Mouse (Mus musculus) intestine, embryonic 16.5 days (tissue): Measurements from ENCODE around the gene Gcnt2. TPM values are rescaled to one million over a fixed set of nuclear protein-coding genes. Genes with fewer than 3 reads are reported as not detected.
A peak's percentile ranks its signal among the peaks of the same experiment; 100 is the strongest.

ENCODE experiments used
- ATAC-seq: fragments of 200-750 bp; cut with Nextera tagmentation; 2 replicates; pipeline ENCODE4 v1.8.0; 2017; ENCODE audit warnings: moderate TSS enrichment, moderate library complexity
- H3K27ac ChIP-seq: fragments of 300-500 bp; sonication (generic); 2 replicates; pipeline ENCODE4 v1.5.1; 2014; ENCODE audit warnings: mild to moderate bottlenecking, low read length
- H3K27me3 ChIP-seq: fragments of 300-500 bp; sonication (generic); replicated peaks from 2 replicates; pipeline ENCODE4 v1.6.1; 2014; ENCODE audit warnings: low read length, control low read depth, mixed read lengths; ENCODE audit not compliant: control insufficient read depth, insufficient read depth
- H3K36me3 ChIP-seq: fragments of 300-500 bp; sonication (generic); 2 replicates; pipeline ENCODE4 v1.6.1; 2014; ENCODE audit warnings: low read length, control low read depth; ENCODE audit not compliant: control insufficient read depth, insufficient read depth
- H3K4me1 ChIP-seq: fragments of 300-500 bp; sonication (generic); 2 replicates; pipeline ENCODE4 v1.6.1; 2014; ENCODE audit warnings: low read length, control low read depth, mixed read lengths; ENCODE audit not compliant: control insufficient read depth, insufficient read depth
- H3K4me2 ChIP-seq: fragments of 300-500 bp; sonication (generic); 2 replicates; pipeline ENCODE4 v1.6.1; 2014; ENCODE audit warnings: low read depth, low read length, control low read depth
- H3K4me3 ChIP-seq: fragments of 300-500 bp; sonication (generic); 2 replicates; pipeline ENCODE4 v1.5.1; 2014; ENCODE audit warnings: mild to moderate bottlenecking, low read length
- H3K9ac ChIP-seq: fragments of 300-500 bp; sonication (generic); 2 replicates; pipeline ENCODE4 v1.6.1; 2014; ENCODE audit warnings: low read depth, low read length
- H3K9me3 ChIP-seq: fragments of 300-500 bp; sonication (generic); 2 replicates; pipeline ENCODE4 v1.6.1; 2016; ENCODE audit warnings: low read length, control low read depth; ENCODE audit not compliant: control insufficient read depth
- WGBS: fragments of 180-500 bp; shearing (Covaris S2); extraction: QIAGEN DNeasy Blood & Tissue Kit; methylation state at CpG from one replicate; pipeline ENCODE4 v1.1.7; 2014; 5-methylcytosine and 5-hydroxymethylcytosine counted together
- polyA plus RNA-seq: library from polyadenylated mRNA; unstranded; fragments of >200 nt; fragmentation: Nextera tagmentation; extraction: Ambion mirVana; gene quantifications from 2 replicates; pipeline ENCODE4 v1.2.1, GENCODE M21; 2015

The Gcnt2 gene
- polyA plus RNA-seq: 14.5 and 17.3 TPM in 2 replicates

DNA sequence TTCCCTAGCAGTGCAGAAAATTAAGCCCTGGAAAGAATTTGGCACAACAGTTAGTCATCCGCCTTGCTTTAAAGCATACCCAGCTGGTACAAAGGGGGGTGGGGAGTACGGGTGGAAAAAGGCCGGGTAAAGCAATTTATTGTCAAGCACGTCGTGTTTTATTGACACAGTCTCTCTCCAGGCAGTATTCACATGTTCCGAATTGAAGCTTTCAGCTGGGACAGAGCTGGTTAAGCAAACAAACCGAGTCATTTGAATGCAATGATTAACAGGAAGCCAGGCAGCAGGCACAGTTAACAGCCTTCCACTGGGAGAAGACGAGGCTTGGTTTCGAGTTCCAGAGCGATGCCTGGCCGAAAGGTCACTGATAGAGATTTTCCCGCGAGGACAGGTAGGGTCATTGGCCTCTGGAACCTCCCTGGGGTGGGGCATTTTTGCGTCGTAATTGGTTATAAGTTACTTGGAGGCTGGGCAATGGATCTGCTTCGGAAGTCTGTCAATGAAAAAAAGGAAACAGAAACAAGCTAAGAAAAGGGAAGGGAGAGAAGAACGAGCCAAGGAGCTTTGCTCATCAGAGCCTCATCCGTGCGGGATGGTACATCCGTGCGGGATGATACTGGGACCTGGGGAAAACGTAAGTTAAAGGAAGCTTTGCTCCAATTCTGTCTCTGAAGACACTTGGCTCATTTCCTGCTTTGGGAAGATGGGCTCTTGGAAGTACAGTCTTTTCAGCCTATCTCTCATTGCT is at the start of gene Gcnt2:
Gene Gcnt2 (plus strand): TSS at position 103 of the 748 bp plus-strand sequence.
- H3K36me3 ChIP-seq: no peaks in the 10 kb centered on the region
- ATAC-seq: peak; percentile 94
- peaks cover 19% of the 10 kb centered on the region for H3K4me1 ChIP-seq
- peak within 1 kb of the TSS; percentile 88 for H3K27ac ChIP-seq
- peak within 1 kb of the TSS; percentile 52 for H3K4me3 ChIP-seq
- no peaks in the 10 kb centered on the region for H3K9me3 ChIP-seq
- 18% methylated on average over 22 of the region's 22 CpGs for WGBS
- H3K27me3 ChIP-seq: no peaks in the 10 kb centered on the region
- H3K4me2 ChIP-seq: peak within 1 kb of the TSS; percentile 47
- peak within 1 kb of the TSS; percentile 62 for H3K9ac ChIP-seq

DNA sequence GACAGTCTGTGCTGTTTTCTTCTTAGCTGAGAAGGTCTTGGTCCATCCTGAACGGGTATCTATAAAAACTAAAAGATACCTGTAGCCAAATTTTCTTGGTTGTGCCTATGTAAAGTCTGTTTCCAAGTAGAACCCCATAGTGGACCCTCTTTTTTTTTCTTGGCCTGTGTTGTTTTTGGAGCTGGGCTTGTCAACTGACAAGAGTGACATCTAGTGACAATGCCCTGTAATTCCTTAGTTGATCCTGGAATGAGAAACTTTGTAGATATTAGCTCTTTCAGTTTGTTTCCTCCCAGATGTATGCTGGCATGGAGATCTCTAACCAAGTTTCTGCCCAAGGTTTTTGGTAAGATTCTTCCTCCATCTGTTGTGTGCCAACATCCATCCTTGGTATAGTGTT is 38.9 kb upstream of the Gcnt2 start:
- 51% methylated on average over 1 of the region's 1 CpGs for WGBS
- H3K4me2 ChIP-seq: no peak overlapping the region
- H3K4me3 ChIP-seq: no peak overlapping the region
- H3K9me3 ChIP-seq: no peaks in the 10 kb centered on the region
- H3K4me1 ChIP-seq: no peaks in the 10 kb centered on the region
- H3K27me3 ChIP-seq: no peaks in the 10 kb centered on the region
- no peak for ATAC-seq
- no peak overlapping the region for H3K9ac ChIP-seq
- no peaks in the 10 kb centered on the region for H3K36me3 ChIP-seq
- H3K27ac ChIP-seq: no peak overlapping the region

DNA sequence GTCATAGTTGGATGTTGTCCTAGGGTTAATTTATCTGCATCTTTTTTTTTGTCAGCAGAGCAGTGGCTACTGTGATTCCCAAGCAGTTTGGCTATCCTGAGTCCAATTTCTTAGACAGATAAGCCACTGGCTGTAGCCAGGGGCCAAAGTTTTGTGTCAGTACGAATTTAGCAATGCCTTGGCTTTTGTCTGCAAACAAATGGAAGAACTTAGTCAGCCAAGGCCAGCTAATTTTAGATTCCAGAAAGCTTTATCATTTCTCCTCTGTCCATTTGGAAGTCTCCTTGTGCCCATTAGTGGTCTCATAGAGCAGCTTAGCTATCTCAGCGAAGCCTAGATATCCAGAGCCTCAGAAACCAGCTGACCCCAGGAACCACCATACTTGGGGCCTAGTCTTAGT is 37.6 kb upstream of the Gcnt2 start:
- Histone ChIP-seq H3K9ac (no peak overlapping the region), H3K36me3 (no peaks in the 10 kb centered on the region), H3K4me1 (no peaks in the 10 kb centered on the region), H3K27ac (no peak overlapping the region), H3K4me2 (no peak overlapping the region), H3K27me3 (no peaks in the 10 kb centered on the region), H3K4me3 (no peak overlapping the region), H3K9me3 (no peaks in the 10 kb centered on the region)
- 70% methylated on average over 2 of the region's 2 CpGs for WGBS
- no peak for ATAC-seq

DNA sequence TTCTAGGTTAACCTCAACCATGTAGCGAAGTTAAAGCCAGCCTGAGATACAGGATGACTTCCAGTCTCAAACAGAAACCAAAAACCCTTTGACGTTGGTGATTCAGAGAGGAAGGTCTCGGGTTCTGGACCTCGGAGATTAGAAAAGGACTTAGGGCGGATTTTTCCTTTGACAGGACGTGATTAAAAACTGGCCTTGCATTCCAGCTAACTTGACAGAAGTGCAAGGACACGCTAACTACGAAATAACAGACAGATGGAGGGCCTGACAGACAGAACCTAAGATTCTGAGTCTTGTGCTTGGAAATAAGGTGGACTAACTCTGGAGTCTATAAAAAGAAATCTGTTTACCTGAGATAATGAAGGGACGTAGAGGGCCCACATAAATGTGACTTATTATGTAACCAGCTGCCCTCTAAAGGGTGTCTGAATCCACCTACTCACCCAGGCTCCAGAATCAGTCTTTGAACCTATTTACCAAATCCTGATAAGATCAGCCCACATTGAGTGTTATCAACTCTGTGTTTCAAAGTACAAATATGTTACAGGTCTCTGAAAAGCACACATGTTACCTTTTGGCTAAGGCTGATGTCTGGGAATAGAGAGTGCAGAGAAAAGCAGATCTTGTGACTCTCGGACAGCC is 18.3 kb upstream of the Gcnt2 start:
- Histone ChIP-seq H3K9me3 (no peaks in the 10 kb centered on the region), H3K4me2 (peak overlapping the region; percentile 24; the same call in 1 of the 2 replicates), H3K4me1 (no peaks in the 10 kb centered on the region), H3K36me3 (no peaks in the 10 kb centered on the region), H3K27ac (peak overlapping the region; percentile 42; the same call in 1 of the 2 replicates), H3K27me3 (no peaks in the 10 kb centered on the region), H3K9ac (no peak overlapping the region), H3K4me3 (no peak overlapping the region)
- 54% methylated on average over 10 of the region's 10 CpGs for WGBS
- peak; percentile 87 for ATAC-seq

DNA sequence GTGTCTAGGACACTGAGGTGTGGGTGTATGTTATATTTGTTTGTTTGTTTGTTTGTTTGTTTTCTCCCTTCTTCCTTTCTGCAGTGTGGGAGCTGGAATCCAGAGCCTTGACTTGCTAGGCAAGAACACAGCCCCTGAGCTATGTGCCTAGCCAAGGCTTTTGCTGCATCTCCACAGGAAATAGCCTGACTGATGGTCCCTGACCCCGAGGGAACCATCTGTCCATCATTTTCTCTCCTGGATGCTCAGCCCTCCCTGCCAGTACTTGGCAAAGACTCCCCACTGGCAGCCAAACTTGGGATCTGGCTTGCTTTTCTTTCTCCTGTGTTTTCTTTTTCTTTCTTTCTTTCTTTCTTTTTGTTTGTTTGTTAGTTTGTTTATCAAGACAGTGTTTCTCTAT is 17.4 kb upstream of the Gcnt2 start:
- ATAC-seq: no peak
- 27% methylated on average over 1 of the region's 1 CpGs for WGBS
- Histone ChIP-seq H3K4me3 (no peak overlapping the region), H3K4me2 (no peak overlapping the region), H3K36me3 (no peaks in the 10 kb centered on the region), H3K27me3 (no peaks in the 10 kb centered on the region), H3K9me3 (no peaks in the 10 kb centered on the region), H3K4me1 (no peaks in the 10 kb centered on the region), H3K9ac (no peak overlapping the region), H3K27ac (no peak overlapping the region)

DNA sequence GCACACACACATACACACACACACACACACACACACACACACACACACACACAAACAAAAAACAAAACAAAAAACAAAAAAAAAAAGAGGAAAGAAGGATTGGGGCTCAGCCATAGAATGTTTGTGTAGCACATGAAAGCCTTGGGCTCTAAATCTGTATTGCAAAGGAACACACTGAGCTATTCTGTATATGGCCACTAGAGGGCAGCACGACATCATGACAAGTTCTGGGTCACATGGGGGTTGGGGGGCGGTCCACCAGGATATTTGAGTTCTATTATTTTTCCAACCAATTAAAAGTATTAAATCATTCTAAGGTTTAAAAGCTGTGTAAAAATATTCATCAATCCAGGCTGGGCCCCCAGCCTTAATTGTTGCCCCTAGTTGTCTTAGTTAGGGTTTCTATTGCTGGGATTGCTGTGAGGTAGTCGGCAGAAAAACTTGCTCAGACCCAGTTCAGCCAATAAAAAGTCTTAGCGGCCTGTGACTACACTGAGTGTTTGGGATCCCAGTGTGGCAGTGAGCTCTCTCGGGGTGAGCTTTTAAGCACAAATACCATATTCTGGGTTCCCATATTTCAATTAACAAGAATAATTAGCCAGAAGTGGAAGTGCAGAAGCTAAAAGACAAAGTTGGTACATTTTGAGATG is 16.0 kb upstream of the Gcnt2 start:
- no peaks in the 10 kb centered on the region for H3K36me3 ChIP-seq
- no peaks in the 10 kb centered on the region for H3K9me3 ChIP-seq
- 0 out of 2 replicates have a peak overlapping the region, but pooled peaks have one; percentile 27 for H3K4me2 ChIP-seq
- H3K4me1 ChIP-seq: no peaks in the 10 kb centered on the region
- H3K9ac ChIP-seq: peak overlapping the region; percentile 40
- whole genome bisulfite sequencing: 17% methylated on average over 5 of the region's 5 CpGs
- H3K27me3 ChIP-seq: no peaks in the 10 kb centered on the region
- no peak for ATAC-seq
- no peak overlapping the region for H3K27ac ChIP-seq
- no peak overlapping the region for H3K4me3 ChIP-seq

DNA sequence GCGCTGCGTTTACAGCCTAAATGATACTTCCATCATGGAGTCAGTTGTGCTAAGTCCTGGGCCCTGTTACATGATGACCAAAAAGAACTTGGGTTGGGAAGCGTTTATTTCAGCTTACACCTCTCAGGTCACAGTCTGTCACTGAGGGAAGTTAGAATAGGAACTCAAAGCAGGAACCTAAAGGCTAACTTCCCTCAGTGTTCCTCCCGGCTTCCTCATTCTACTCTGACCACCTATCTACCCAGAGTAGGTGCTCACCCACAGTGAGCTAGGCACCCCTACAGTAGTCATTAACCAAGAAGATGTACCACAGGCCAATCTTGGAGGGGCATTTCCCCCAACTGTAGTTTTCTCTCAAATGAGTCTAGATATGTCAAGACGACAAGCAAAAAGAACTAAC is 15.4 kb upstream of the Gcnt2 start:
- Histone ChIP-seq H3K9ac (no peak overlapping the region), H3K9me3 (no peaks in the 10 kb centered on the region), H3K4me1 (no peaks in the 10 kb centered on the region), H3K27ac (no peak overlapping the region), H3K4me3 (no peak overlapping the region), H3K4me2 (no peak overlapping the region), H3K27me3 (no peaks in the 10 kb centered on the region), H3K36me3 (no peaks in the 10 kb centered on the region)
- 87% methylated on average over 5 of the region's 5 CpGs for WGBS
- ATAC-seq: no peak

DNA sequence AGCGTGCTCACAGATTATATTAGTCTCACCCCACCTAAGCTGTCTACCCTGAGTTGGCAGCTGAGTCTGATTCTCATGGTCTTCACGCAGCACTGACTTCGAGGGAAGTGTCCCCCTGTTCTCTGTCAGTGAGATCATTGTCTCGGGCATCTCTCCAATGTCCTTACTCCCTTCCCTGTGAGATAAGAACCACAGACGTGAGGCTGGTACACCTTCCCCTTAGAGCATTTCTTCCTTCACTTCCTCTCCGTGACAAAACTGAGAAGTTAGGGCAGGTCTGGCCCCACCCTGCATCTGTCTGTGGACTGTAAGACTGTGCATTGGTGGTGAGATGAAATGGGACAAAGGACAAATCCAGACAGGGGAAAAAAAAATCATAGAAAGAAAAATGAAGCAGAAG is 13.6 kb upstream of the Gcnt2 start:
- Histone ChIP-seq H3K27ac (no peak overlapping the region), H3K27me3 (no peaks in the 10 kb centered on the region), H3K36me3 (no peaks in the 10 kb centered on the region), H3K4me3 (no peak overlapping the region), H3K9ac (no peak overlapping the region), H3K9me3 (no peaks in the 10 kb centered on the region), H3K4me1 (no peaks in the 10 kb centered on the region), H3K4me2 (no peak overlapping the region)
- ATAC-seq: no peak
- 47% methylated on average over 6 of the region's 6 CpGs for WGBS

DNA sequence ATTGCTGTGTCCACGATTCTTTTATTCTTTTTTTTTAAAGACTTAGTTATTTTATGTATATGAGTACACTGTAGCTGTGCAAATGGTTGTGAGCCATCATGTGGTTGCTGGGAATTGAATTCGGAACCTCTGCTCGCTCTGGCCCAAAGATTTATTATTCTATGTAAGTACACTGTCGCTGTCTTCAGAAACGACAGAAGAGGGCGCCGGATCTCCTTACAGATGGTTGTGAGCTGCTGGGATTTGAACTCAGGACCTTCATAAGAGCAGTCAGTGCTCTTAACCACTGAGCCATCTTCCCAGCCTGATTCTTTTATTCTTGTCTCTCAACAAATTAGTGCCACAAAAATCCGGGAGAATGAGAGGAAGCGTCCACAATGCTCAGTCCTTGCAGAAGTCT is 13.2 kb upstream of the Gcnt2 start:
- no peak overlapping the region for H3K27ac ChIP-seq
- no peak overlapping the region for H3K4me3 ChIP-seq
- no peak overlapping the region for H3K9ac ChIP-seq
- WGBS: 67% methylated on average over 9 of the region's 9 CpGs
- H3K4me1 ChIP-seq: no peaks in the 10 kb centered on the region
- no peaks in the 10 kb centered on the region for H3K36me3 ChIP-seq
- H3K4me2 ChIP-seq: no peak overlapping the region
- H3K27me3 ChIP-seq: no peaks in the 10 kb centered on the region
- no peaks in the 10 kb centered on the region for H3K9me3 ChIP-seq
- ATAC-seq: no peak
